Mouse (Mus musculus): ENCODE measurements around the gene B3galt2.

GRCm38 (mm10) chr1:143663197-143663596, 22.7 kb downstream of the B3galt2 start:
- no peak for TF ChIP-seq CTCF (IDR thresholded peaks at IDR 0.05 in 2 of 3, conservative IDR thresholded peaks at IDR 0.05 in 1 of 3; ENCODE audit: control insufficient read depth in 1 of 3, insufficient read depth in 1 of 3, low read depth in 2 of 3, low read length in 3 of 3, poor library complexity in 1 of 3, severe bottlenecking in 1 of 3)
- TF ChIP-seq MYC (IDR thresholded peaks at IDR 0.05; ENCODE audit: low read depth, low read length): no peak
- TF ChIP-seq EP300 (IDR thresholded peaks at IDR 0.05; ENCODE audit: low read depth in 1 of 2, low read length in 2 of 2): no peak
- no peak for TF ChIP-seq ZNF384 (IDR thresholded peaks at IDR 0.05; ENCODE audit: low read depth, low read length)
- no peak for TF ChIP-seq JUND (IDR thresholded peaks at IDR 0.05; ENCODE audit: low read depth, low read length)
